Mouse (Mus musculus) CH12.LX (cell line): Measurements from ENCODE around the gene Prdx2. TPM values are rescaled to one million over a fixed set of nuclear protein-coding genes. Genes with fewer than 3 reads are reported as not detected.

ENCODE experiments used
- DNase-seq: peaks from one replicate; pipeline ENCODE4 v3.0.0-alpha.2; 2013; ENCODE audit errors: extremely low read depth
- H3K27ac ChIP-seq: 2 replicates; pipeline ENCODE4 v1.5.1; 2012; ENCODE audit warnings: low read depth, mild to moderate bottlenecking, control low read depth, moderate library complexity; ENCODE audit not compliant: insufficient read depth
- H3K27me3 ChIP-seq: replicated peaks from 2 replicates; pipeline ENCODE3; 2012; ENCODE audit warnings: inconsistent platforms
- H3K36me3 ChIP-seq, 2 experiments: replicated peaks in 1 of 2; 2 replicates each; pipeline versions ENCODE3 to v1.6.1; 2012; ENCODE audit warnings: inconsistent platforms in 1 of 2, low read length in 1 of 2, mild to moderate bottlenecking in 1 of 2, mixed read lengths in 1 of 2, moderate library complexity in 1 of 2; ENCODE audit not compliant: control insufficient read depth in 1 of 2, insufficient read depth in 1 of 2
- H3K4me1 ChIP-seq, 2 experiments: 2 replicates each; pipeline ENCODE4 v1.6.1; 2012; ENCODE audit warnings: inconsistent platforms in 1 of 2, moderate library complexity in 1 of 2; ENCODE audit not compliant: insufficient read depth in 2 of 2, control insufficient read depth in 1 of 2
- H3K4me2 ChIP-seq: 2 replicates; pipeline ENCODE4 v1.6.1; 2012; ENCODE audit warnings: low read depth, mild to moderate bottlenecking, control low read depth; ENCODE audit not compliant: poor library complexity, insufficient read depth, severe bottlenecking
- H3K4me3 ChIP-seq, 3 experiments: fragments of 150-350 bp in 1 of 3; sonication (generic) in 1 of 3; replicated peaks in 1 of 3; 2 replicates each; pipeline versions ENCODE3 to v1.5.1; 2011 to 2012; ENCODE audit warnings: low read depth in 2 of 3, low read length in 2 of 3, mild to moderate bottlenecking in 2 of 3, moderate library complexity in 2 of 3, control low read depth in 1 of 3, improper control_type of control experiment in 1 of 3, inconsistent platforms in 1 of 3, mixed read lengths in 1 of 3; ENCODE audit not compliant: poor library complexity in 1 of 3
- H3K79me2 ChIP-seq: replicated peaks from 2 replicates; pipeline ENCODE4 v1.6.1; 2012; ENCODE audit warnings: mild to moderate bottlenecking, moderate library complexity; ENCODE audit not compliant: control insufficient read depth, poor library complexity, insufficient read depth, severe bottlenecking; ENCODE audit errors: extremely low read depth
- H3K9ac ChIP-seq: 2 replicates; pipeline ENCODE4 v1.6.1; 2012; ENCODE audit warnings: low read depth, mild to moderate bottlenecking, control low read depth, moderate library complexity; ENCODE audit not compliant: insufficient read depth
- H3K9me3 ChIP-seq: replicated peaks from 2 replicates; pipeline ENCODE3; 2012; ENCODE audit warnings: low read length, inconsistent platforms, mixed read lengths
- BHLHE40 ChIP-seq: IDR thresholded peaks from 2 replicates; pipeline ENCODE4 v1.6.1; 2011; ENCODE audit warnings: mild to moderate bottlenecking, low read depth, low read length, improper control_type of control experiment
- CHD1 ChIP-seq: IDR thresholded peaks from 2 replicates; pipeline ENCODE4 v1.6.1; 2012; ENCODE audit warnings: low read depth, low read length, improper control_type of control experiment, inconsistent platforms
- CTCF ChIP-seq, 2 experiments: IDR thresholded peaks in 1 of 2; conservative IDR thresholded peaks in 1 of 2; 2 replicates each; pipeline ENCODE4 v1.5.1; 2011 to 2012; ENCODE audit warnings: low read depth in 2 of 2, low read length in 2 of 2, improper control_type of control experiment in 1 of 2, inconsistent platforms in 1 of 2, mild to moderate bottlenecking in 1 of 2, moderate library complexity in 1 of 2
- E2F4 ChIP-seq: IDR thresholded peaks from 2 replicates; pipeline ENCODE4 v1.6.1; 2011; ENCODE audit warnings: low read depth, low read length, improper control_type of control experiment; ENCODE audit not compliant: insufficient replicate concordance
- ELF1 ChIP-seq: IDR thresholded peaks from 2 replicates; pipeline ENCODE4 v1.6.1; 2014; ENCODE audit warnings: low read depth, mild to moderate bottlenecking, inconsistent platforms, low read length, improper control_type of control experiment
- EP300 ChIP-seq: IDR thresholded peaks from 2 replicates; pipeline ENCODE4 v1.6.1; 2011; ENCODE audit warnings: low read length, improper control_type of control experiment
- HCFC1 ChIP-seq: IDR thresholded peaks from 2 replicates; pipeline ENCODE4 v1.6.1; 2012; ENCODE audit warnings: low read depth, mild to moderate bottlenecking, inconsistent platforms, low read length, improper control_type of control experiment
- IRF4 ChIP-seq: IDR thresholded peaks from 2 replicates; pipeline ENCODE4 v1.6.1; 2014; ENCODE audit warnings: low read depth, mild to moderate bottlenecking, inconsistent platforms, low read length, improper control_type of control experiment
- JUN ChIP-seq: IDR thresholded peaks from 2 replicates; pipeline ENCODE4 v1.6.1; 2011; ENCODE audit warnings: low read depth, mild to moderate bottlenecking, low read length, improper control_type of control experiment, moderate library complexity; ENCODE audit not compliant: insufficient read depth
- JUND ChIP-seq: conservative IDR thresholded peaks from 2 replicates; pipeline ENCODE4 v1.6.1; 2011; ENCODE audit warnings: low read depth, low read length, improper control_type of control experiment
- KAT2A ChIP-seq: IDR thresholded peaks from 2 replicates; pipeline ENCODE4 v1.6.1; 2012; ENCODE audit warnings: low read length, improper control_type of control experiment, inconsistent platforms; ENCODE audit not compliant: insufficient replicate concordance
- MAFK ChIP-seq: IDR thresholded peaks from 2 replicates; pipeline ENCODE4 v1.6.1; 2011; ENCODE audit warnings: low read length, improper control_type of control experiment; ENCODE audit not compliant: insufficient replicate concordance
- MAZ ChIP-seq: IDR thresholded peaks from 2 replicates; pipeline ENCODE4 v1.6.1; 2012; ENCODE audit warnings: low read depth, mild to moderate bottlenecking, inconsistent platforms, low read length, improper control_type of control experiment, moderate library complexity
- MEF2A ChIP-seq: IDR thresholded peaks from 2 replicates; pipeline ENCODE4 v1.6.1; 2014; ENCODE audit warnings: low read depth, mild to moderate bottlenecking, inconsistent platforms, low read length, improper control_type of control experiment, borderline replicate concordance
- MYC ChIP-seq: IDR thresholded peaks from 2 replicates; pipeline ENCODE4 v1.6.1; 2011; ENCODE audit warnings: low read depth, mild to moderate bottlenecking, improper control_type of control experiment, low read length
- NRF1 ChIP-seq: IDR thresholded peaks from 2 replicates; pipeline ENCODE4 v1.6.1; 2014; ENCODE audit warnings: low read depth, mild to moderate bottlenecking, inconsistent platforms, low read length, improper control_type of control experiment, moderate library complexity
- PAX5 ChIP-seq: IDR thresholded peaks from 2 replicates; pipeline ENCODE4 v1.6.1; 2012; ENCODE audit warnings: low read length, inconsistent platforms, mixed read lengths
- POLR2A ChIP-seq: IDR thresholded peaks from 2 replicates; pipeline ENCODE4 v1.6.1; 2011; ENCODE audit warnings: low read depth, mild to moderate bottlenecking, improper control_type of control experiment, low read length
- RAD21 ChIP-seq: IDR thresholded peaks from 2 replicates; pipeline ENCODE4 v1.6.1; 2011; ENCODE audit warnings: low read depth, mild to moderate bottlenecking, low read length, improper control_type of control experiment, moderate library complexity
- SIN3A ChIP-seq: IDR thresholded peaks from 2 replicates; pipeline ENCODE4 v1.6.1; 2012; ENCODE audit warnings: low read length, improper control_type of control experiment, inconsistent platforms
- SMC3 ChIP-seq: IDR thresholded peaks from 2 replicates; pipeline ENCODE4 v1.6.1; 2011; ENCODE audit warnings: low read depth, low read length, improper control_type of control experiment
- TBP ChIP-seq: conservative IDR thresholded peaks from 2 replicates; pipeline ENCODE4 v1.6.1; 2011; ENCODE audit warnings: low read depth, low read length, improper control_type of control experiment
- TCF12 ChIP-seq: IDR thresholded peaks from 2 replicates; pipeline ENCODE4 v1.6.1; 2014; ENCODE audit warnings: low read depth, mild to moderate bottlenecking, inconsistent platforms, low read length, improper control_type of control experiment
- UBTF ChIP-seq: IDR thresholded peaks from 2 replicates; pipeline ENCODE4 v1.6.1; 2012; ENCODE audit warnings: low read depth, mild to moderate bottlenecking, inconsistent platforms, low read length, improper control_type of control experiment, moderate library complexity
- USF1 ChIP-seq: IDR thresholded peaks from 2 replicates; pipeline ENCODE4 v1.6.1; 2014; ENCODE audit warnings: low read depth, mild to moderate bottlenecking, inconsistent platforms, low read length, improper control_type of control experiment
- USF2 ChIP-seq: conservative IDR thresholded peaks from 2 replicates; pipeline ENCODE4 v1.6.1; 2011; ENCODE audit warnings: low read depth, low read length, improper control_type of control experiment
- ZC3H11A ChIP-seq: IDR thresholded peaks from 2 replicates; pipeline ENCODE4 v1.6.1; 2012; ENCODE audit warnings: low read depth, mild to moderate bottlenecking, inconsistent platforms, low read length, improper control_type of control experiment
- ZKSCAN1 ChIP-seq: IDR thresholded peaks from 2 replicates; pipeline ENCODE4 v1.6.1; 2012; ENCODE audit warnings: low read depth, inconsistent platforms, low read length, improper control_type of control experiment, borderline replicate concordance
- ZMIZ1 ChIP-seq: IDR thresholded peaks from 2 replicates; pipeline ENCODE4 v1.6.1; 2012; ENCODE audit warnings: low read depth, mild to moderate bottlenecking, inconsistent platforms, low read length, improper control_type of control experiment
- ZNF384 ChIP-seq: IDR thresholded peaks from 2 replicates; pipeline ENCODE4 v1.6.1; 2012; ENCODE audit warnings: low read depth, low read length, improper control_type of control experiment, inconsistent platforms
- dilution Hi-C: fragments of 300-500 bp; cut with MboI; formaldehyde crosslinking; loops from 2 replicates; pipeline ENCODE4 v1.14.3; 2020; ENCODE audit warnings: low sequenced_read_pairs; ENCODE audit not compliant: extremely low pct_unique_long_range_greater_than_20kb, extremely low pct_ligation_motif_present
- in situ Hi-C: fragments of 300-500 bp; cut with MboI; formaldehyde crosslinking; loops from 3 replicates; pipeline ENCODE4 v1.14.3; 2019; ENCODE audit warnings: low sequenced_read_pairs, low pct_ligation_motif_present, low pct_unique_long_range_greater_than_20kb, mixed read lengths
- polyA plus RNA-seq: library from polyadenylated mRNA; unstranded; fragments of >175 nt; gene quantifications from 2 replicates; pipeline ENCODE4 v1.2.1, GENCODE M21; 2012; ENCODE audit warnings: low read depth; ENCODE audit not compliant: insufficient read length
- total RNA-seq, 2 experiments: library from RNA; depleted of rRNA; stranded (reverse); fragments of 300-350 nt in 1 of 2; fragments of >200 nt in 1 of 2; gene quantifications; 2 replicates each; pipeline ENCODE4 v1.2.3; 2012 to 2014

The Prdx2 gene
- total and polyA plus RNA-seq, 3 experiments, result 158 to 232 (median 218) TPM

DNA sequence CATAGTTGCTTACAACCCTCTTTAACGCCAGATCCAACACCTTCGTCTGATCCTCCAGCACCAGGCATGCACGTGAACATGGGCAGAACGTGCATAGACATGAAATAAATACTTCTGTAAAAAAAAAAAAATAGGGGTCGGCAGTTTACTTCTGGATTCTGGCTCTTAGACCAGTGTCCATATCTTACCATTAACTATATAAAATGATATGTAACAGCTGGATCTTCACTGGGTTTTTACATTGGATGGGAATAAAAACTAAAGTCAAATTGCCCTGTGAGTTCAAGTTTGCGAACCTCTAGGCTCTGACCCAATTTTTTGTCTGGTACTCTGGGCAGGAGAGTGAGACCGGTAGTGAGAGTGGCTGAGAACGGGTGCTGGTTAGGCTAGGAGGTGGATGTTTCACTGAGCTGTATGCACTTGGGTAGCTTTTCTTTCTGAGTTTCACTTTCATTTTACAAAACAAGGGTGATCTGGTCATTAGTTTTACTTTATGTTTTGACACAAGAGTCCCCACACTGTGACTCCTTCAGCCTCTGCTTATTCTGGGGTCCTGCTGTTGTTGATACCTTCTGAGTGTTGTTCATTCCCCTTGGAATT lies 5.3 kb downstream of the Prdx2 start (continued):
- TF ChIP-seq TBP (0 out of 2 replicates have a peak, but pooled peaks have one; percentile 32), JUND (0 out of 2 replicates have a peak, but pooled peaks have one; percentile 9), POLR2A (no peak), USF2 (no peak), HCFC1 (peak; percentile 51), NRF1 (no peak), SIN3A (0 out of 2 replicates have a peak, but pooled peaks have one; percentile 71), SMC3 (peak; percentile 20; the same call in 1 of the 2 replicates), EP300 (peak; percentile 71), MAZ (0 out of 2 replicates have a peak, but pooled peaks have one; percentile 23), ZNF384 (peak; percentile 55), ELF1 (0 out of 2 replicates have a peak, but pooled peaks have one; percentile 25), E2F4 (no peak), PAX5 (no peak), UBTF (0 out of 2 replicates have a peak, but pooled peaks have one; percentile 59), ZKSCAN1 (no peak), KAT2A (no peak), JUN (no peak)

DNA sequence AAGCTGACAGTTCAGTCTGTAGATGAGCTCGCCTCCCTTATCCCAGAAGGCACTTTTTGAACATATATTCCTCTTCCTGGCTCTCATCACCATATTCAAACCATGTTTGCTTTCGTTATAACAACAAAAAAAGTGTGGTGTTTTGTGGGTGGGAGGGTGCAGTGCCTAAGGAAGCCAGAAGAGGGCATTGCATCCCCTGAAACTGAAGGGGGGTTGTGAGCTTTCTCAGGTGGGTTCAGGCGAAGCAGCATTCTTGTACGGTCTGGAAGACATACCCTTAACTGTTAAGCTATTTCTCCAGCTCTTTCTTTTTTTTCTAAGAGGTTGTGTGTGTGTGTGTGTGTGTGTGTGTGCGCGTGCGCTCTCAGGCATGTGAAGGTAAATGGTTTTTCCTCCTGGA lies 6.0 kb downstream of the Prdx2 start:
- no peaks in the 10 kb centered on the region for H3K9me3 ChIP-seq
- peak overlapping the region; percentile 88 for H3K9ac ChIP-seq
- H3K4me2 ChIP-seq, result peak overlapping the region; percentile 98
- H3K27ac ChIP-seq, result peak overlapping the region; percentile 92
- peaks cover 4 to 22% of the 10 kb centered on the region in 2 experiments; a peak in 3 of 4 replicates for H3K4me1 ChIP-seq
- TF ChIP-seq MYC, result peak; percentile 29; the same call in 1 of the 2 replicates
- peak; percentile 73; the same call in 1 of the 2 replicates for TF ChIP-seq MAZ
- TF ChIP-seq RAD21, result peak; percentile 91
- TF ChIP-seq MAFK, result no peak
- TF ChIP-seq SIN3A, result peak; percentile 88
- TF ChIP-seq CTCF (conservative IDR thresholded peaks at IDR 0.05 in 1 of 2, IDR thresholded peaks at IDR 0.05 in 1 of 2; ENCODE audit: low read depth in 2 of 2, low read length in 2 of 2), result peak; percentile 91 to 96
- peak; percentile 97 for TF ChIP-seq SMC3
- no peak; the same call in none of the 2 replicates for TF ChIP-seq HCFC1
- peak; percentile 94 for TF ChIP-seq ZC3H11A
- TF ChIP-seq UBTF, result no peak
- TF ChIP-seq TCF12, result peak; percentile 70
- TF ChIP-seq ZKSCAN1, result no peak
- no peak for TF ChIP-seq JUN
- TF ChIP-seq NRF1, result peak; percentile 53; the same call in 1 of the 2 replicates
- TF ChIP-seq ELF1, result peak; percentile 48; the same call in 1 of the 2 replicates
- TF ChIP-seq BHLHE40, result peak; percentile 22; the same call in 1 of the 2 replicates
- no peak for TF ChIP-seq E2F4
- peak; percentile 17; the same call in 1 of the 2 replicates for TF ChIP-seq POLR2A
- no peak for TF ChIP-seq PAX5
- TF ChIP-seq CHD1, result no peak; the same call in 1 of the 2 replicates
- no peak for TF ChIP-seq KAT2A
- TF ChIP-seq ZNF384, result peak; percentile 82
- TF ChIP-seq USF2, result no peak
- no peak for TF ChIP-seq USF1
- TF ChIP-seq IRF4, result peak; percentile 74
- no peak for TF ChIP-seq ZMIZ1
- TF ChIP-seq MEF2A, result peak; percentile 20; the same call in 1 of the 2 replicates
- TF ChIP-seq JUND, result 0 out of 2 replicates have a peak, but pooled peaks have one; percentile 17
- dilution Hi-C loops, result no loop called here
- H3K4me3 ChIP-seq, result peak overlapping the region; percentile 82 to 94 (median 92)
- in situ Hi-C loops, result no loop called here
- peaks cover 24% of the 10 kb centered on the region for H3K79me2 ChIP-seq
- no peaks in the 10 kb centered on the region for H3K27me3 ChIP-seq
- peak; percentile 83 for DNase-seq
- H3K36me3 ChIP-seq, result peaks cover 25 to 37% of the 10 kb centered on the region in 2 experiments
